Mouse (Mus musculus) liver, postnatal 0 days (tissue): ENCODE measurements at regions not wholly inside any gene's neighbourhood (a gene's known extent, or its start where the extent isn't known, plus 50 kb on each side); places are given as distances from the start of the nearest gene placed in this dataset.

Experiments
- CTCF ChIP-seq: sonication (generic); IDR thresholded peaks from 2 replicates; pipeline ENCODE4 v1.5.1; 2016; ENCODE audit warnings: antibody characterized with exemption, low read depth
- EP300 ChIP-seq: IDR thresholded peaks from 2 replicates; pipeline ENCODE4 v1.6.1; 2016; ENCODE audit warnings: antibody characterized with exemption, low read depth, mild to moderate bottlenecking

DNA sequence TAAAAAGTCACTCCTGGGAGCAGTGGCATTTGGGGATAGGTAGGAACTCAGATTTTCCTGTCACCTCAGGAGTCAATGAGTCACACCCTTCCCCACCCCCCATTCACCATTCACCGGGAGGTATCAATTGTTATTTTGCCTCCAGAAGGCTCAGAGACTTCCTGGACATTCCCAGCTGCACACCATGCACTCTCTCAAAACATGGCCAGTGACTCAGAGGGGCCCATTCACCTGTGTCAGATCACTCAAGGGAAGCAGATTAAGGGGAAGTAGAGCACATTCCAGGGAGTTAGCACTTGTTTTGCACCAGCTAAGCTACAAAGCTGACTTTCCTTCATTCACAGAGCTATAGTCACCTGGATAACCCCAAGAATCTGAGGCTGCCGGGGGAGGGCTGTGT lies 395.2 kb downstream of the Tns3 start:
- no peak for TF ChIP-seq CTCF
- TF ChIP-seq EP300, result no peak
